Mouse (Mus musculus) stomach, embryonic 14.5 days (tissue): Measurements from ENCODE around the gene Prm1. TPM values are rescaled to one million over a fixed set of nuclear protein-coding genes. Genes with fewer than 3 reads are reported as not detected.

Experiments
- ATAC-seq: fragments of 200-750 bp; cut with Nextera tagmentation; 2 replicates; pipeline ENCODE4 v1.8.0; 2017; ENCODE audit warnings: low read depth, moderate TSS enrichment; ENCODE audit not compliant: insufficient number of reproducible peaks, insufficient read depth, low FRiP score
- H3K27ac ChIP-seq: fragments of 300-500 bp; sonication (generic); 2 replicates; pipeline ENCODE4 v1.5.1; 2014; ENCODE audit warnings: mild to moderate bottlenecking, low read length, moderate library complexity, mixed read lengths
- H3K27me3 ChIP-seq: fragments of 300-500 bp; sonication (generic); 2 replicates; pipeline ENCODE4 v1.6.1; 2014; ENCODE audit warnings: low read length, control low read depth, mixed read lengths; ENCODE audit not compliant: control insufficient read depth, insufficient read depth
- H3K36me3 ChIP-seq: fragments of 300-500 bp; sonication (generic); 2 replicates; pipeline ENCODE4 v1.6.1; 2014; ENCODE audit warnings: mild to moderate bottlenecking, control low read depth, low read length, moderate library complexity, mixed read lengths; ENCODE audit not compliant: control insufficient read depth, insufficient read depth
- H3K4me1 ChIP-seq: fragments of 300-500 bp; sonication (generic); 2 replicates; pipeline ENCODE4 v1.6.1; 2014; ENCODE audit warnings: low read length, control low read depth, mixed read lengths; ENCODE audit not compliant: control insufficient read depth, insufficient read depth
- H3K4me2 ChIP-seq: fragments of 300-500 bp; sonication (generic); replicated peaks from 2 replicates; pipeline ENCODE4 v1.6.1; 2014; ENCODE audit warnings: low read depth, low read length, control low read depth
- H3K4me3 ChIP-seq: fragments of 300-500 bp; sonication (generic); 2 replicates; pipeline ENCODE4 v1.5.1; 2014; ENCODE audit warnings: low read depth, low read length, control low read depth
- H3K9ac ChIP-seq: fragments of 300-500 bp; sonication (generic); replicated peaks from 2 replicates; pipeline ENCODE4 v1.6.1; 2014; ENCODE audit warnings: low read depth, mild to moderate bottlenecking, control low read depth, low read length, moderate library complexity, mixed read lengths
- H3K9me3 ChIP-seq: fragments of 300-500 bp; sonication (generic); 2 replicates; pipeline ENCODE4 v1.6.1; 2016; ENCODE audit warnings: low read depth, low read length, control low read depth; ENCODE audit not compliant: control insufficient read depth
- WGBS: fragments of 180-500 bp; shearing (Covaris S2); extraction: QIAGEN DNeasy Blood & Tissue Kit; methylation state at CpG from one replicate; pipeline ENCODE4 v1.1.7; 2014; 5-methylcytosine and 5-hydroxymethylcytosine counted together
- polyA plus RNA-seq: library from polyadenylated mRNA; unstranded; fragments of >200 nt; fragmentation: Nextera tagmentation; extraction: Ambion mirVana; gene quantifications from 2 replicates; pipeline ENCODE4 v1.2.1, GENCODE M21; 2014

Prm1 gene
- polyA plus RNA-seq, 1 experiment from 2014 or later = not detected

DNA sequence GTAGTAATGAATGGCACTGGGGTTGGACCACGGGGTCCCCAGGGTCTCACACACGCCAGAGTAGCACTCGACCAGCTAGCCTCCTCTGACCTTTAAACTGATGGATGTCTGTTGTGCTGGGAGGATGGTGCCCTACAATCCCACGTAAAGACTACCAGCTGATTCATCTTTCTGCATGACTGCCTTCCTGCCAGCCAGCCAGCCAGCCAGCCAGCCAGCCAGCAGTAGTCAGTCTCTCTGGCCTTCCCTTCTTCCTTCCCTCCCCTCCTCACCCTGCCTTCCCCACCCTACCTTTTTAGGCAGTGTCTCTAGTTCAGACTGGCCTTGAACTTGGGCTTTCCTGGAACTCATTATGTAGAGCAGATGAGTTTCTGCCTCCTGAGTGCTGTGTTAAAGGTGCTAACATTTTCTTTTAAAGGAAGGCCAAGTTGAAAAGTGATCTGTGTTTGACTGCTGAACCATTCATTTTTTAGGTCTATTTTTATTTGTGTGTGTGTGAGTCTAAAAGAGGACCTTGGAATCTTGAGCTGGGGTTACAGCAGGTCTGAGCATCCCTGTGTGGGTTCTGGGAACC lies 36.7 kb upstream of the Prm1 start:
- Histone ChIP-seq H3K36me3 (no peaks in the 10 kb centered on the region), H3K27ac (no peak overlapping the region), H3K9me3 (no peaks in the 10 kb centered on the region), H3K4me3 (no peak overlapping the region), H3K9ac (no peak overlapping the region), H3K4me2 (no peak overlapping the region), H3K4me1 (peaks cover 17% of the 10 kb centered on the region), H3K27me3 (no peaks in the 10 kb centered on the region)
- no peak for ATAC-seq
- 63% methylated on average over 4 of the region's 4 CpGs for WGBS

DNA sequence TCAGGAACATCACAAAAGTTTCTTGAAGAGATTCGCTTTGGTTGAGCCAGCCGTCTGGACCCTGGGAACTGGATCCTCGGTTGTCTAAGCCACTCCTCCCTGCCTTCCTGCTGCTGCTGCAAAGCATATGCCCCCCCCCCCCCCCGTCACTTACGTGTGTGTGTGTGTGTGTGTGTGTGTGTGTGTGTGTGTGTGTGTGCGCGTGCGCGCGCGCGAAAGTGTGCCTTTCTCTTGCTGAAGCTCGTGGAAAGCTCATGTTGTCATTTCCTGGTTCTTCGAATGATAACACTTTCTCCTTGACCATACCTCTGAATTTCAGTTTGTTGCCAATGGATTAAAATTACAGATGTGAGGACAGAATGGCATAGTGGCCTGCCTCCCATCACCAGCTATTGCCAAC lies 34.4 kb upstream of the Prm1 start:
- no peak overlapping the region for H3K9ac ChIP-seq
- H3K27ac ChIP-seq = no peak overlapping the region
- H3K36me3 ChIP-seq = no peaks in the 10 kb centered on the region

DNA sequence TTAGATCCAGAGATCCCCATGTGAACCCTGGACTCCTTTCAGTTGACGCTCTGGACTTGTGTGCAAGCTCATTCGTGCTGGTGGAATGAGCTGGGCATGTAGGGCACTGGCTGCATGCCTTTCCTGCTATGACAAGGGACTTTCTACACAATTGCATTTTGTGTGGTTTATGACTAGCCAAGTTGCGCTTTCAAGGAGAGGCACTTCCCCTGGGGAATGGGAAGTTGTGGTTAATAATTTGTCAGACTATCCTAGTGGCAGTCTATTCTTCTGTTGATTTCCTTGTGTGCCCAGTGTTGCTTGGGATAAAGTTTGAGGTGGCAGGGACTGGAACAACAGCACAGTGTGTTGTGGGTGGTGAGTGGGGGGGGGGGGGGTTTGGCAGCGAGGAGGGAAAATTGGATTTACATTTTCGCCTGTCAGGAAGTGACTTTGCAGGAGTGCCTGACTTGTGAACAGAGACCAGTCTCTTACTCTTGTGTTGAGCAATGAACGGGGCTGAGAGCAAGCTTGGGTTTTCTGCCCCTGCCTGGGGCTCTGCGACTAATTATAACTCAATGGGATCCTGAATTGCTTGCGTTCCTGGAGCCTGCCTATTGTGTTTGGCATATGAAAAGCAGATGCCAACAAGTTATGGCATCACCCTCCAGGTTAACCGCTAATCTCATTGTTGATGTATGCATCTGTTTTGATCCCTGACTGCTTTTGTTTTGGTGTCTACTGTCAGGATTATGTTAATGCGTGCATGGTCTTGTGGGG lies 33.0 kb upstream of the Prm1 start:
- Histone ChIP-seq H3K27ac (peak overlapping the region; percentile 49; the same call in 1 of the 2 replicates), H3K4me3 (no peak overlapping the region), H3K4me1 (peaks cover 12% of the 10 kb centered on the region), H3K9ac (no peak overlapping the region), H3K36me3 (no peaks in the 10 kb centered on the region), H3K27me3 (no peaks in the 10 kb centered on the region), H3K9me3 (no peaks in the 10 kb centered on the region), H3K4me2 (no peak overlapping the region)
- whole genome bisulfite sequencing = 58% methylated on average over 10 of the region's 10 CpGs
- ATAC-seq = no peak

More for the DNA sequence above, 34.4 kb upstream of the Prm1 start:
- Histone ChIP-seq H3K4me3 (no peak overlapping the region), H3K4me1 (peaks cover 17% of the 10 kb centered on the region), H3K9me3 (no peaks in the 10 kb centered on the region), H3K27me3 (no peaks in the 10 kb centered on the region), H3K4me2 (no peak overlapping the region)
- WGBS = 83% methylated on average over 12 of the region's 14 CpGs
- ATAC-seq = no peak

DNA sequence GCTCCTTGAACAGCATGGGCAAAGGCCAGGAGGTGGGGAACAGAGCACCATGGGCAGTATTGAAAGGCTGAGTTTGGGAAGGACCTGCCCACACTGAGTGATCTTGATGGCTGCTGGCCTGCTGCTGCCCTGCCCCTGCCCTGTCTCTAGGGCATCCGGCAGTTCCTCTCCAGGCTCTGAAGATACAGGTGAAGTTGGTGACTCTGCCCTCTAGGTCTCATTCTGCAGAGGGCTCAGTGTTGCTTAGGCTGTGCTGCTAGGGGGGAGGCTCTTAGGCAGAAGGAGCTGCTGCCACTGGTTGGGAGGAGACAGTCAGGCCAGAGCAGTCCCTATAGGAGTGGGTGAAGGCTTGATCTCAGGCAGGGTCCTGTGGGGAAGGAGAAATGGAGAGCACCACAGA lies 32.3 kb upstream of the Prm1 start:
- Histone ChIP-seq H3K4me2 (no peak overlapping the region), H3K4me1 (peaks cover 7% of the 10 kb centered on the region), H3K4me3 (no peak overlapping the region), H3K9ac (no peak overlapping the region; the same call in 1 of the 2 replicates), H3K36me3 (no peaks in the 10 kb centered on the region), H3K27me3 (no peaks in the 10 kb centered on the region), H3K9me3 (no peaks in the 10 kb centered on the region), H3K27ac (no peak overlapping the region; the same call in 1 of the 2 replicates)
- WGBS = 79% methylated on average over 1 of the region's 1 CpGs
- no peak for ATAC-seq

DNA sequence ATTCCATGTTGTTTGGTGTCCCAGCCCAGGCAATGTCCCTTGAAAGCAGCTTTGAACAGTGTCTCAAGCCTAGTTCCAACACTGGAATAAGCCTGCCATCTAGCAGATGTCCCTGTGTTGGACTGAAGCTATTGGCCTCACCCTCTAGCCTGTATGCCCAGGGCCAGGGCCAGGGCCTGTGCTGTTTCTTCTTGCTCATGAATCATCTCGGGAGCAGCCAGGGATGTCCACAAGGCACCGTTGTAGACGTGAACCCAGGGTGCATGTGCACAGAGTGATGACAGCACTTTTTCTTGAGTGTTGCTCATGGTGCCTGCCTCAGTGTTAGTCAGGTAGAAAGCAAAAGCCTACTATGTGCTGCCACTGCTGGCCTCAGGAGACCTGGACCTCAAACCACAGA lies 31.6 kb upstream of the Prm1 start:
- no peak overlapping the region for H3K9ac ChIP-seq
- no peaks in the 10 kb centered on the region for H3K36me3 ChIP-seq
- H3K27ac ChIP-seq = no peak overlapping the region
- whole genome bisulfite sequencing = 82% methylated on average over 3 of the region's 3 CpGs
- H3K4me2 ChIP-seq = no peak overlapping the region
- no peaks in the 10 kb centered on the region for H3K9me3 ChIP-seq
- no peak overlapping the region for H3K4me3 ChIP-seq
- H3K27me3 ChIP-seq = no peaks in the 10 kb centered on the region
- peaks cover 7% of the 10 kb centered on the region for H3K4me1 ChIP-seq
- no peak for ATAC-seq

DNA sequence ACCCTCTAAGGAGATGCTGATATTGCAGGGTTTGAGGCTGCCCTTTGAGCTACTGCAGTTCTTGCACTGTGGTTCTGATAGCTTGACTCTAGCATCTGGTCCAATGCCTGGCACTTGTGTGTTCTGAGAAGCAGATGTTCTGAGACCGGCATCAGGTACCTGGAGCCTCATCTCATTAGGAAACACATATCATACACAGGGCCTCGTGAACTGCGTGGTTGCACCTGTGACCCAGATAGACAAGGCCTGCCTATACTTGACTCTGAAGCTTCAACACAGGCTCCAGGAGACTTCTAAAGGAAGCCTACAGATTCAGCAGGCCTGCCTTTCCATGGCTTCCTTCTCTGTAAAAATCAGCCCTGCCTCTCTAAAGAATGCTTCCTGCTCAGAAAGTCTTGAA lies 30.7 kb upstream of the Prm1 start:
- no peak overlapping the region for H3K4me2 ChIP-seq
- H3K36me3 ChIP-seq = no peaks in the 10 kb centered on the region
- peaks cover 7% of the 10 kb centered on the region for H3K4me1 ChIP-seq
- H3K27me3 ChIP-seq = no peaks in the 10 kb centered on the region
- WGBS = 92% methylated on average over 3 of the region's 3 CpGs
- H3K9ac ChIP-seq = no peak overlapping the region
- no peak for ATAC-seq
- H3K9me3 ChIP-seq = no peaks in the 10 kb centered on the region
- no peak overlapping the region for H3K27ac ChIP-seq
- H3K4me3 ChIP-seq = no peak overlapping the region

DNA sequence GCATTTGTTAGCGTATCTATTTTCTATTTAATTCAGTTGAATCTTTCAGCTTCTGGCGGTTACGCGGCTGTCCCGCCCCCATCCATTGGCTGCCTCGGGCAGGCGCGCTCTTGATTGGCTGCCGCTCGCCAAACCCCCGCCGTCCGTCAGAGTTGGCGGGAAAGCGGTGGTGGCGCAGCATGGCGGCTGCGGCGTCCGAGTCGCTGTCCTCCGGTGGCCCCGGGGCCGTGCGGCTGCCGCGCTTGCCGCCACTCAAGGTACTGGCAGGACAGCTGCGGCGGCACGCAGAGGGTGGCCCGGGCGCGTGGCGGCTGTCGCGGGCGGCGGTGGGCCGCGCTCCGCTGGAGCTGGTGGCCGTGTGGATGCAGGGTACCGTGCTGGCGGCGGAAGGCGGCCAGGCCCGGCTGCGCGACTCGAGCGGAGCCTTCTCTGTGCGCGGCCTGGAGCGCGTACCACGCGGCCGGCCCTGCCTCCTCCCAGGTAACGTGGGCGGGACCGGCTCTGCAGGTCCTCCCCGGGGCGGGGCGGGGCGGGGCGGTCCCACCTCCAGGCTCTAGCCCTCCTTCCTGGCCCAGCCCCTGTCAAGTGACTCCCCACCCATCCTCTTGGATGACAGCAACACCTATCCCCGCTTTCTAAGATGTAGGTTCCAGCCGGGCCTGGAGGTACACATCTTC lies 29.4 kb upstream of the Prm1 start, which contains the start of gene Rmi2:
Rmi2 (plus strand) TSS at position 149 of the 677 bp plus-strand sequence.
- Histone ChIP-seq H3K27me3 (no peaks in the 10 kb centered on the region), H3K27ac (peak within 1 kb of the TSS; percentile 91; the same call in 1 of the 2 replicates), H3K9me3 (no peaks in the 10 kb centered on the region), H3K4me1 (peaks cover 7% of the 10 kb centered on the region), H3K4me3 (peak within 1 kb of the TSS; percentile 72), H3K36me3 (no peaks in the 10 kb centered on the region), H3K9ac (peak within 1 kb of the TSS; percentile 67), H3K4me2 (peak within 1 kb of the TSS; percentile 68)
- under 1% methylated on average over 69 of the region's 69 CpGs for WGBS
- ATAC-seq = peak; percentile 96

DNA sequence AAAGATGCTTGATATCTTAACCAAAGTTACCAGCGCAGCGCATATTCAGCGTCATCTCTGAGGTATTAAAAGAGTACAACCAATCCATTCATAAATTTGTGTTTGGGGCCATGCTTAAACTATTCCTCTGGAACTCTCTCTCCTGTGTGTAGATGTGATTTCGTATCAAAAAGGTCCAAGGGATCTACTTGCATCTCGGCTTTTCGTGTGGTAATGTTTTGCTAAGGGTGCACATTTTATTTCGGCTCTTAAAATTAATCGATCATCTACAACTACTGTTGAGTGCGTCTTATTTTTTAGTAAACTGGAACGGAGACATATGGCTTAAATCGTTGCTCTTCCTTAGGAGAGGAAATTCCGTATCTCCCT lies 28.9 kb upstream of the Prm1 start:
- H3K36me3 ChIP-seq = no peaks in the 10 kb centered on the region
- H3K4me2 ChIP-seq = peak overlapping the region; percentile 68
- no peaks in the 10 kb centered on the region for H3K9me3 ChIP-seq
- no peaks in the 10 kb centered on the region for H3K27me3 ChIP-seq
- peaks cover 7% of the 10 kb centered on the region for H3K4me1 ChIP-seq
- H3K27ac ChIP-seq = no peak overlapping the region
- H3K4me3 ChIP-seq = peak overlapping the region; percentile 72
- 5% methylated on average over 12 of the region's 12 CpGs for WGBS
- H3K9ac ChIP-seq = peak overlapping the region; percentile 67; the same call in 1 of the 2 replicates
- ATAC-seq = no peak
